Comparison of ENCODE assay signal across 11 mouse cellular contexts in the genomic region with DNA sequence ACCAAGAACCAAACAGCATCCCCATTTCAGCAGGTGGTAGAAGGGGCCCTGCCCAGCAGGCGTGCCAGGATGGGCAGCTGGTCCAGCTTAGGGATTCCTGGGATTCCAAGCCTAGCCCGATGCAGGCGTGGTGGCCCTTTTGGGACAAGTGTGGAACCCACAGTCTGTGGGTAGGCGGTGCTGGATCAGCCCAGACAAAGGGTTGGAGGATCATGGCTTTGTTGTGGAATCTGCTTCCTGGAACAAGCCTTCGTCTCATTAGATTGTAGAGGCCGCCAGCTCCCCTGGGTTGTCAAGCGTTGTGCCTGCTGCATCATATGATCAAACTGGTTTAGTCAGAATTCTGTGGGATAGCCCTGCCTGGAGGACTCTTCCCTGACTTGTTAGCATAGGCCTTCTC. TPM values are rescaled to one million over a fixed set of nuclear protein-coding genes. Genes with fewer than 3 reads are reported as not detected.
DNase-seq lines count a peak whose midpoint lies in the region; ATAC-seq lines count a peak whose summit lies in the region.
"Had no signal": no experiment of that assay in that cellular context is flagged by ENCODE, and none has a peak within 500 bp of the region (broad histone marks: within the 10 kb centered on the region; RNA-seq: fewer than 3 reads in every experiment).

No protein-coding gene starts in this region.

- no peak overlapping the region for H3K9ac ChIP-seq in kidney, embryonic 15.5 days
- peak overlapping the region; percentile 18; the same call in 1 of the 2 replicates for H3K9ac ChIP-seq in heart, embryonic 14.5 days (ENCODE audit: low read length)
- H3K9ac ChIP-seq: midbrain, embryonic 12.5 days had no signal

- no peak for ATAC-seq in kidney, embryonic 15.5 days (replicated peaks; ENCODE audit: low FRiP score)
- ATAC-seq in heart, embryonic 14.5 days (ENCODE audit: insufficient number of reproducible peaks, insufficient read depth, low FRiP score, low read depth), result no peak
- ATAC-seq: forebrain, embryonic 14.5 days had no signal

- H3K4me1 ChIP-seq in kidney, embryonic 15.5 days, result peaks cover 26% of the 10 kb centered on the region
- H3K4me1 ChIP-seq in heart, embryonic 14.5 days (ENCODE audit: control insufficient read depth in 2 of 2, insufficient read depth in 2 of 2, low read length in 2 of 2), result peaks cover 29 to 71% of the 10 kb centered on the region in 2 experiments

- H3K9me3 ChIP-seq in kidney, embryonic 15.5 days (replicated peaks), result no peaks in the 10 kb centered on the region
- H3K9me3 ChIP-seq in heart, embryonic 14.5 days (ENCODE audit: control insufficient read depth, low read length), result no peaks in the 10 kb centered on the region
- H3K9me3 ChIP-seq: midbrain, embryonic 12.5 days had no signal

- H3K27me3 ChIP-seq in kidney, embryonic 15.5 days, result no peaks in the 10 kb centered on the region
- no peaks in the 10 kb centered on the region for H3K27me3 ChIP-seq in heart, embryonic 14.5 days (ENCODE audit: control insufficient read depth, insufficient read depth, low read length)
- H3K27me3 ChIP-seq: midbrain, embryonic 12.5 days had no signal

- 86% methylated on average over 7 of the region's 7 CpGs for WGBS in kidney, embryonic 15.5 days
- WGBS in heart, embryonic 14.5 days, result 33% methylated on average over 7 of the region's 7 CpGs

- H3K36me3 ChIP-seq in kidney, embryonic 15.5 days, result peaks cover 9% of the 10 kb centered on the region
- H3K36me3 ChIP-seq in heart, embryonic 14.5 days (ENCODE audit: control insufficient read depth, insufficient read depth, low read length), result 0 out of 2 replicates have a peak, but pooled peaks cover 3% of the 10 kb centered on the region
- H3K36me3 ChIP-seq: midbrain, embryonic 12.5 days had no signal

- H3K4me2 ChIP-seq in kidney, embryonic 15.5 days, result no peak overlapping the region
- H3K4me2 ChIP-seq in heart, embryonic 14.5 days (ENCODE audit: low read length), result peak overlapping the region; percentile 59; the same call in 1 of the 2 replicates
- H3K4me2 ChIP-seq: liver, embryonic 11.5 days; midbrain, embryonic 12.5 days had no signal

- H3K4me3 ChIP-seq in kidney, embryonic 15.5 days (replicated peaks), result no peak overlapping the region
- no peak overlapping the region for H3K4me3 ChIP-seq in heart, embryonic 14.5 days (ENCODE audit: control insufficient read depth in 1 of 2, insufficient read depth in 1 of 2, low read depth in 1 of 2, low read length in 2 of 2)
- H3K4me3 ChIP-seq: midbrain, embryonic 12.5 days had no signal

- DNase-seq in kidney, adult 8-10 months, result no peak
- peak; percentile 29 for DNase-seq in 3T3-L1 (ENCODE audit: low read depth, low spot score)
- peak; percentile 35 for DNase-seq in ES-CJ7 (ENCODE audit: low read depth, low spot score)
- no peak for DNase-seq in spleen, adult 12 weeks (ENCODE audit: low spot score)
- DNase-seq in frontal cortex, adult 2 months (ENCODE audit: extremely low spot score in 1 of 2, low spot score in 1 of 2), result no peak
- DNase-seq in layer of hippocampus, postnatal 10 days (ENCODE audit: low spot score in 2 of 2), result no peak

- H3K27ac ChIP-seq in kidney, embryonic 15.5 days, result 0 out of 2 replicates have a peak overlapping the region, but pooled peaks have one; percentile 4
- peak overlapping the region; percentile 66 to 95 for H3K27ac ChIP-seq in heart, embryonic 14.5 days (replicated peaks in 1 of 2; ENCODE audit: control insufficient read depth in 1 of 2, insufficient read depth in 1 of 2, low read depth in 2 of 2, low read length in 2 of 2)
- H3K27ac ChIP-seq: midbrain, embryonic 12.5 days had no signal

RNA-seq across cellular contexts. Expression of gene Bicd2, which starts 21.0 kb away (rescaled TPM):
- 25.0 and 26.5 TPM in 2 replicates for polyA plus RNA-seq in kidney, embryonic 15.5 days (2015; fragmentation: Nextera tagmentation; extraction: Ambion mirVana)
- polyA plus RNA-seq in heart, embryonic 14.5 days (2014; fragmentation: Nextera tagmentation; extraction: Ambion mirVana), result 47.3 and 48.3 TPM in 2 replicates
- polyA plus RNA-seq in frontal cortex, adult 2 months (2012; rRNA removed), result 48.6 and 49.5 TPM in 2 replicates
- total RNA-seq in layer of hippocampus, postnatal 10 days (2021), result 10 to 100 TPM; 45.0 to 45.3 TPM

RNA-seq across cellular contexts. Expression of gene Fgd3, which starts 42.3 kb away (rescaled TPM):
- polyA plus RNA-seq in kidney, embryonic 15.5 days (2015; fragmentation: Nextera tagmentation; extraction: Ambion mirVana), result 0.74 and 0.78 TPM in 2 replicates
- polyA plus RNA-seq in heart, embryonic 14.5 days (2014; fragmentation: Nextera tagmentation; extraction: Ambion mirVana), result 0.09 TPM in 2 replicates
- polyA plus RNA-seq in frontal cortex, adult 2 months (2012; rRNA removed), result 10.5 and 10.9 TPM in 2 replicates
- total RNA-seq in layer of hippocampus, postnatal 10 days (2021), result 1 to 10 TPM; 7.9 to 8.1 TPM

RNA-seq across cellular contexts. Expression of gene Ippk, which starts 58.7 kb away (rescaled TPM):
- polyA plus RNA-seq in kidney, embryonic 15.5 days (2015; fragmentation: Nextera tagmentation; extraction: Ambion mirVana), result 16.5 and 17.9 TPM in 2 replicates
- 10.8 and 11.2 TPM in 2 replicates for polyA plus RNA-seq in heart, embryonic 14.5 days (2014; fragmentation: Nextera tagmentation; extraction: Ambion mirVana)
- 11.5 and 11.6 TPM in 2 replicates for polyA plus RNA-seq in frontal cortex, adult 2 months (2012; rRNA removed)
- 10 to 100 TPM; 16.4 to 16.8 TPM for total RNA-seq in layer of hippocampus, postnatal 10 days (2021)

Comparison
In these comparisons a context has a peak if more than half of its experiments do, and no peak if none do; other contexts are left out.
1. DNase-seq: peak in 3T3-L1 (single experiment) and ES-CJ7 (single experiment); none in kidney, adult 8-10 months (0 of 2), spleen, adult 12 weeks (single experiment), frontal cortex, adult 2 months (0 of 2) and layer of hippocampus, postnatal 10 days (0 of 2).